ENCODE assay signal across 16 mouse cellular contexts in the genomic region with DNA sequence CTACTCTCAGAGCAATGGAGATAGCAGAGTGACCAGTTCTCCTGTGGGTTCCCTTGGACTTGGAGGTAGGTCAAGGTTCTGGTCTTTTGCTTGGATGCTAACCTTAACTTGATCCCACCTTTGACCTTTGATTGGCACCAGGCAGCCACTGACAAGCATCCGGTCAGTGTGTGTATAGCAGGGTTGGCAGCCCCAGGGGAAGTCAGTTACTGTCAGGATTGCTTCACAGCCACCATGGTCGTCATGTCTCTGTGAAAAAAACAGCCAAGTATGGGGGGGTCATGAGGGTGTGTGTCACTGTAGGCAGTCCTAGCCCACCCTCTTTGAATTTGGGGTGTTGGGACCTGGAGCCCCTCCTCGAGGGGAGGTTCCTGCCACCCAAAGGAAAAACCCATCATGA.
DNase-seq lines count a peak whose midpoint lies in the region; ATAC-seq and TF ChIP-seq lines count a peak whose summit lies in the region.
"Had no signal": no experiment of that assay in that cellular context is flagged by ENCODE, and none has a peak within 500 bp of the region (broad histone marks: within the 10 kb centered on the region; RNA-seq: fewer than 3 reads in every experiment).

No protein-coding gene starts in this region.

- H3K4me1 ChIP-seq in kidney, adult 2 months (ENCODE audit: control insufficient read depth, insufficient read depth, low read length), result peaks cover 42% of the 10 kb centered on the region
- peaks cover 47% of the 10 kb centered on the region for H3K4me1 ChIP-seq in kidney, embryonic 16.5 days (ENCODE audit: insufficient read depth, low read length)
- peaks cover 67 to 95% of the 10 kb centered on the region in 2 experiments for H3K4me1 ChIP-seq in CH12.LX (ENCODE audit: control insufficient read depth in 1 of 2, insufficient read depth in 2 of 2)
- H3K4me1 ChIP-seq in brown adipose tissue, adult 24 weeks (ENCODE audit: control insufficient read depth, insufficient read depth, insufficient read length, low read length), result peaks cover 10% of the 10 kb centered on the region
- H3K4me1 ChIP-seq in lung, adult 2 months (ENCODE audit: control insufficient read depth, insufficient read depth, low read length), result peaks cover 4% of the 10 kb centered on the region; the same call in 1 of the 2 replicates
- H3K4me1 ChIP-seq: stomach, embryonic 15.5 days had no signal

- 49% methylated on average over 3 of the region's 3 CpGs for WGBS in kidney, adult 2 months
- 72% methylated on average over 3 of the region's 3 CpGs for WGBS in kidney, embryonic 16.5 days
- WGBS in lung, adult 2 months, result 77% methylated on average over 3 of the region's 3 CpGs

- no peak overlapping the region for H3K27ac ChIP-seq in kidney, adult 2 months (ENCODE audit: insufficient read depth, low read depth, low read length)
- H3K27ac ChIP-seq in kidney, embryonic 16.5 days (ENCODE audit: low read length), result no peak overlapping the region
- H3K27ac ChIP-seq in CH12.LX (ENCODE audit: insufficient read depth, low read depth), result peak overlapping the region; percentile 99
- peak overlapping the region; percentile 90 for H3K27ac ChIP-seq in brown adipose tissue, adult 24 weeks (replicated peaks; ENCODE audit: low read depth, low read length)
- H3K27ac ChIP-seq: kidney, postnatal 0 days; limb, embryonic 13.5 days; midbrain, embryonic 15.5 days had no signal

- H3K27me3 ChIP-seq in kidney, adult 2 months (replicated peaks; ENCODE audit: control insufficient read depth, insufficient read depth, low read length), result no peaks in the 10 kb centered on the region
- no peaks in the 10 kb centered on the region for H3K27me3 ChIP-seq in kidney, embryonic 16.5 days (ENCODE audit: insufficient read depth, low read length)
- H3K27me3 ChIP-seq in CH12.LX (replicated peaks), result no peaks in the 10 kb centered on the region
- H3K27me3 ChIP-seq: limb, embryonic 13.5 days; midbrain, embryonic 15.5 days; stomach, embryonic 15.5 days had no signal

- H3K36me3 ChIP-seq in kidney, adult 2 months (ENCODE audit: control insufficient read depth, insufficient read depth, low read length), result no peaks in the 10 kb centered on the region
- no peaks in the 10 kb centered on the region for H3K36me3 ChIP-seq in kidney, embryonic 16.5 days (ENCODE audit: insufficient read depth, low read length)
- H3K36me3 ChIP-seq in CH12.LX (replicated peaks in 1 of 2; ENCODE audit: control insufficient read depth in 1 of 2, insufficient read depth in 1 of 2, low read length in 1 of 2), result no peaks in the 10 kb centered on the region
- H3K36me3 ChIP-seq: hindbrain, embryonic 10.5 days; limb, embryonic 13.5 days; midbrain, embryonic 15.5 days; stomach, embryonic 15.5 days had no signal

- no peak for TF ChIP-seq EP300 in CH12.LX (IDR thresholded peaks at IDR 0.05; ENCODE audit: low read length)

- H3K9me3 ChIP-seq in kidney, embryonic 16.5 days (ENCODE audit: low read length), result no peaks in the 10 kb centered on the region
- H3K9me3 ChIP-seq in CH12.LX (replicated peaks; ENCODE audit: low read length), result no peaks in the 10 kb centered on the region
- H3K9me3 ChIP-seq: hindbrain, embryonic 10.5 days; limb, embryonic 13.5 days; midbrain, embryonic 15.5 days; stomach, embryonic 15.5 days had no signal

- TF ChIP-seq RAD21 in CH12.LX (IDR thresholded peaks at IDR 0.05; ENCODE audit: low read depth, low read length), result no peak

- H3K4me2 ChIP-seq in kidney, embryonic 16.5 days (replicated peaks; ENCODE audit: low read depth, low read length), result no peak overlapping the region
- peak overlapping the region; percentile 45 for H3K4me2 ChIP-seq in CH12.LX (ENCODE audit: insufficient read depth, low read depth, poor library complexity, severe bottlenecking)
- H3K4me2 ChIP-seq: limb, embryonic 13.5 days; midbrain, embryonic 15.5 days; stomach, embryonic 15.5 days had no signal

- no peak overlapping the region for H3K4me3 ChIP-seq in kidney, adult 2 months (ENCODE audit: insufficient read depth, low read depth, low read length)
- no peak overlapping the region for H3K4me3 ChIP-seq in kidney, embryonic 16.5 days (ENCODE audit: low read length)
- peak overlapping the region; percentile 2 to 43 (median 16) for H3K4me3 ChIP-seq in CH12.LX (replicated peaks in 1 of 3; ENCODE audit: low read depth in 2 of 3, low read length in 2 of 3, poor library complexity in 1 of 3)
- H3K4me3 ChIP-seq in brown adipose tissue, adult 24 weeks (ENCODE audit: insufficient read depth, low read depth, low read length), result no peak overlapping the region
- H3K4me3 ChIP-seq in lung, adult 2 months (replicated peaks; ENCODE audit: extremely low read depth, low read depth, low read length), result no peak overlapping the region
- H3K4me3 ChIP-seq: hindbrain, embryonic 10.5 days; limb, embryonic 13.5 days; midbrain, embryonic 15.5 days; stomach, embryonic 15.5 days had no signal

- peak; percentile 68 for DNase-seq in kidney, adult 2 months
- no peak for DNase-seq in CH12.LX (ENCODE audit: extremely low read depth)
- DNase-seq in thymus, postnatal 4 days, result no peak
- no peak for DNase-seq in lung, adult 2 months
- DNase-seq: forebrain, postnatal 0 days; spleen, adult 18-20 months; thymus, postnatal 14 days had no signal

- dilution Hi-C loops in CH12.LX (cut with MboI; ENCODE audit: extremely low pct_ligation_motif_present, extremely low pct_unique_long_range_greater_than_20kb, low sequenced_read_pairs), result loop anchor here (10.0 kb wide), 1 partner anchor 49 kb away; no protein-coding TSS in a partner anchor

- H3K9ac ChIP-seq in kidney, embryonic 16.5 days (replicated peaks; ENCODE audit: low read length), result no peak overlapping the region
- peak overlapping the region; percentile 53 for H3K9ac ChIP-seq in CH12.LX (ENCODE audit: insufficient read depth, low read depth)
- H3K9ac ChIP-seq: forebrain, postnatal 0 days; limb, embryonic 13.5 days; midbrain, embryonic 15.5 days; stomach, embryonic 15.5 days had no signal

- no peak for TF ChIP-seq CTCF in kidney, adult 2 months (conservative IDR thresholded peaks at IDR 0.05; ENCODE audit: insufficient read depth, insufficient read length, low read depth, low read length)
- no peak for TF ChIP-seq CTCF in CH12.LX (conservative IDR thresholded peaks at IDR 0.05 in 1 of 2, IDR thresholded peaks at IDR 0.05 in 1 of 2; ENCODE audit: low read depth in 2 of 2, low read length in 2 of 2)
- TF ChIP-seq CTCF in lung, adult 2 months (IDR thresholded peaks at IDR 0.05; ENCODE audit: insufficient read depth, low read length), result no peak

- no peak for ATAC-seq in kidney, embryonic 16.5 days (ENCODE audit: low FRiP score, low TSS enrichment)
- ATAC-seq in megakaryocyte, adult 5-6 weeks (ENCODE audit: poor library complexity, severe bottlenecking), result peak; percentile 74
- ATAC-seq: CD4-positive, CD25-positive, alpha-beta regulatory T cell, adult 4 months; midbrain, embryonic 15.5 days had no signal

- in situ Hi-C loops in CH12.LX (cut with MboI; ENCODE audit: low pct_ligation_motif_present, low pct_unique_long_range_greater_than_20kb, low sequenced_read_pairs), result no loop called here

- H3K79me2 ChIP-seq in CH12.LX (replicated peaks; ENCODE audit: control insufficient read depth, extremely low read depth, insufficient read depth, poor library complexity, severe bottlenecking), result no peaks in the 10 kb centered on the region

- no peak for TF ChIP-seq POLR2A in kidney, adult 2 months (IDR thresholded peaks at IDR 0.05; ENCODE audit: low read depth, low read length)
- TF ChIP-seq POLR2A in CH12.LX (IDR thresholded peaks at IDR 0.05; ENCODE audit: low read depth, low read length), result no peak
- no peak for TF ChIP-seq POLR2A in lung, adult 2 months (IDR thresholded peaks at IDR 0.05; ENCODE audit: borderline replicate concordance, extremely low read depth, low read depth, low read length)

TF ChIP-seq in CH12.LX, 34 proteins besides CTCF, POLR2A, EP300 and RAD21:
- TF ChIP-seq USF2 (conservative IDR thresholded peaks at IDR 0.05; ENCODE audit: low read depth, low read length), result no peak

Comparison
In these comparisons a context has a peak if more than half of its experiments do, and no peak if none do; other contexts are left out.
1. H3K27ac ChIP-seq: peak in CH12.LX (single experiment) and brown adipose tissue, adult 24 weeks (single experiment); none in kidney, adult 2 months (single experiment) and kidney, embryonic 16.5 days (single experiment).
2. H3K4me3 ChIP-seq: peak in CH12.LX (3 of 3); none in kidney, adult 2 months (single experiment), kidney, embryonic 16.5 days (single experiment), brown adipose tissue, adult 24 weeks (single experiment) and lung, adult 2 months (single experiment).